Mouse (Mus musculus) erythroblast, embryonic 14.5 days (primary cell): ENCODE data around the gene Sec23a. TPM values are rescaled to one million over a fixed set of nuclear protein-coding genes. Genes with fewer than 3 reads are reported as not detected.
"Not testable (repeated sequence)": the region's sequence is repeated elsewhere in the genome, so short reads cannot be mapped to it uniquely, and the experiment has no call there.

Experiments
- H3K27me3 ChIP-seq: 2 replicates; pipeline ENCODE4 v1.6.1; 2012; ENCODE audit warnings: inconsistent platforms; ENCODE audit not compliant: control insufficient read depth
- H3K36me3 ChIP-seq: 2 replicates; pipeline ENCODE4 v1.6.1; 2012; ENCODE audit warnings: mild to moderate bottlenecking, inconsistent platforms; ENCODE audit not compliant: control insufficient read depth
- H3K4me1 ChIP-seq: 2 replicates; pipeline ENCODE4 v1.6.1; 2012; ENCODE audit warnings: inconsistent platforms; ENCODE audit not compliant: control insufficient read depth
- H3K4me3 ChIP-seq: replicated peaks from 2 replicates; pipeline ENCODE3; 2012; ENCODE audit warnings: moderate library complexity, mild to moderate bottlenecking, inconsistent platforms
- H3K9me3 ChIP-seq: 2 replicates; pipeline ENCODE4 v1.6.1; 2012; ENCODE audit warnings: low read length, inconsistent platforms, mixed read lengths; ENCODE audit not compliant: control insufficient read depth
- GATA1 ChIP-seq: IDR thresholded peaks from 2 replicates; pipeline ENCODE4 v1.6.1; 2012; ENCODE audit warnings: low read length, inconsistent platforms, mixed read lengths
- TAL1 ChIP-seq: IDR thresholded peaks from 3 replicates; pipeline ENCODE4 v1.6.1; 2012; ENCODE audit warnings: low read length, inconsistent platforms, mixed read lengths
- polyA plus RNA-seq: library from polyadenylated mRNA; stranded (reverse); fragments of >175 nt; gene quantifications from 2 replicates; pipeline ENCODE4 v1.2.3, GENCODE M21; 2012

The Sec23a gene
- polyA plus RNA-seq = 0.37 and 0.60 TPM in 2 replicates

- Histone ChIP-seq H3K9me3 (no peaks in the 10 kb centered on the region), H3K27me3 (no peaks in the 10 kb centered on the region), H3K4me1 (peaks cover 46% of the 10 kb centered on the region), H3K4me3 (peak within 1 kb of the TSS; percentile 88), H3K36me3 (peaks cover 33% of the 10 kb centered on the region)
- no peak for TF ChIP-seq GATA1
- no peak for TF ChIP-seq TAL1
Measured at GRCm38 (mm10) chr12:59011844-59012709, at the start of gene Sec23a. Sec23a (minus strand) TSS chr12:59012017.

DNA sequence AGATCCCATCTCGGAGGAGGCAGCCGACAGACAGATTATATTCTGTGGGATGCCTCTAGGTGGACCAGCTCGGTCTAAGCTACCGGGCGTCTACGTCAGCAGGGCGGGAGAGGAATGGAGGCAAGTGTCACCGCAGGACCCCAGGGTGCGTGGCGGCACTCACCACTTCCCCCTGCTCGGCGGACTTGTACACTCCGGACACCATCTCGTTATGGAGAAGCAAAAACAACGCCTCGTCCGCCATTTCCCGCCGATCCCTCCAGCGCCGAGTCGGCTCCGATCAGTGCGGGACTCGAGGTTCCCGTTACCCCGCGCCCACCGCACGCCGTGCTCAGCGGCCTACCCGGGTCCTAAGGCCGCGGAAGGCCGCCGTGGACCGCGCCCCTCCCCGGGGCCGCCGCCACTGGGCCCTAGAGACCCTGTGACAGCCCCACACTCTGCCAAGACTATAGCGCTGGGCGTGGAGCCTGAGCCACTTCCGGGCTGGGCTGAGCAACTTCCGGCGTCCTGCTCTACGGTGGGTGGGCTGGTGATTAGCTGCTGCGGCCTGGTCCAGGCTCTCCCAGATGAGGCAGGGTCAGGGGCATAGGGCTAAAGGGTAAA lies 49.3 kb upstream of the Sec23a start, which contains the start of gene Trappc6b:
TSS of gene Trappc6b (minus strand) at position 480 of the 603 bp plus-strand sequence.
- Histone ChIP-seq H3K36me3 (peaks cover 37% of the 10 kb centered on the region), H3K27me3 (no peaks in the 10 kb centered on the region), H3K9me3 (no peaks in the 10 kb centered on the region), H3K4me3 (peak within 1 kb of the TSS; percentile 73), H3K4me1 (peaks cover 51% of the 10 kb centered on the region)
- no peak for TF ChIP-seq TAL1
- no peak for TF ChIP-seq GATA1

- peak overlapping the region; percentile 73 for H3K4me3 ChIP-seq
- peaks cover 47% of the 10 kb centered on the region for H3K4me1 ChIP-seq
- no peaks in the 10 kb centered on the region for H3K27me3 ChIP-seq
- H3K9me3 ChIP-seq = no peaks in the 10 kb centered on the region
- TF ChIP-seq TAL1 = no peak
- no peak for TF ChIP-seq GATA1
- H3K36me3 ChIP-seq = peaks cover 45% of the 10 kb centered on the region
Measured at GRCm38 (mm10) chr12:59060322-59060721, 48.5 kb upstream of the Sec23a start.

DNA sequence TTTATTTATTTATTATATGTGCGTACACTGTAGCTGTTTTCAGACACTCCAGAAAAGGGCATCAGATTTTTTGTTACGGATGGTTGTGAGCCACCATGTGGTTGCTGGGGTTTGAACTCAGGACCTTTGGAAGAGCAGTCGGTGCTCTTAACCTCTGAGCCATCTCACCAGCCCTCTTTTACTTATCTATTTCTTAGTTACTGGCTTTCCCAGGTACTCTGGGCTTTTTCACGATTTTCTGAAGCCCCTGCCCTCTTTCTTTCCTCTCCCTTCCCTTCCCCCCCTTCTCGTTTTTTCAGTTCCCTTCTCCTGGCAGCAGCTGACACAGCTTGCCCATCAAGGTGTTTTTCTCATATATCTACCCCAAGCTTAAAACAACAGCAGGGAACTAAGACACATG lies 46.4 kb upstream of the Sec23a start:
- not testable (repeated sequence) for H3K4me3 ChIP-seq, H3K9me3 ChIP-seq, H3K27me3 ChIP-seq
- H3K36me3 ChIP-seq = peaks cover 59% of the 10 kb centered on the region
- peaks cover 67% of the 10 kb centered on the region for H3K4me1 ChIP-seq

DNA sequence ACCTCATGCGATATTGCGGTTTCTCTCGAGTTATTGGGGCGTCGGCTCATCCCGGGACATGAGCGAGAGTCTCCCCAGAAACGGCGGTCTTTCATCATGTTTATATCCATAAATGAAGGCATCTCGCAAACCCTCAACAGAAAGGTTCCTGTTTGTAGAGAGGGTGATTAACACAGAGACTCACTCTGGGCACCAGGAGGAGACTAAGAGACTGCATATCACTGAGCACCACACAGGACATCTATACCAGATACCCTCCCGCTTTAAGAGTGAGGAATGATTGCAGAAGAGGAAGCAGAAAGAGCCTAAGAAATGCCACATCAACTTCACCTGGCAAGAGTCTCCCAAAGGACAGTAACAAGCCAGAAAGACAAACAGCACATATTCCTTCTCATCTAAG lies 44.4 kb upstream of the Sec23a start:
- H3K4me1 ChIP-seq = peaks cover 73% of the 10 kb centered on the region
- no peak for TF ChIP-seq TAL1

GRCm38 (mm10) chr12:59055196-59055850 lies 43.5 kb upstream of the Sec23a start:
- peaks cover 69% of the 10 kb centered on the region for H3K4me1 ChIP-seq

More for the DNA sequence above, 44.4 kb upstream of the Sec23a start:
- H3K36me3 ChIP-seq = peaks cover 74% of the 10 kb centered on the region
- H3K9me3 ChIP-seq = no peaks in the 10 kb centered on the region
- no peak overlapping the region for H3K4me3 ChIP-seq
- H3K27me3 ChIP-seq = no peaks in the 10 kb centered on the region

GRCm38 (mm10) chr12:59053976-59054375 lies 42.2 kb upstream of the Sec23a start:
- TF ChIP-seq GATA1 (no peak), TAL1 (no peak)
- peaks cover 84% of the 10 kb centered on the region for H3K36me3 ChIP-seq
- no peaks in the 10 kb centered on the region for H3K9me3 ChIP-seq
- no peak overlapping the region for H3K4me3 ChIP-seq
- no peaks in the 10 kb centered on the region for H3K27me3 ChIP-seq
- peaks cover 59% of the 10 kb centered on the region for H3K4me1 ChIP-seq

More at GRCm38 (mm10) chr12:59055196-59055850, 43.5 kb upstream of the Sec23a start:
- no peaks in the 10 kb centered on the region for H3K9me3 ChIP-seq
- peaks cover 82% of the 10 kb centered on the region for H3K36me3 ChIP-seq
- H3K27me3 ChIP-seq = no peaks in the 10 kb centered on the region
- no peak overlapping the region for H3K4me3 ChIP-seq
- TF ChIP-seq TAL1 (no peak), GATA1 (no peak)

- no peak for TF ChIP-seq GATA1
- no peak for TF ChIP-seq TAL1
- Histone ChIP-seq H3K27me3 (no peaks in the 10 kb centered on the region), H3K36me3 (peaks cover 84% of the 10 kb centered on the region), H3K4me3 (no peak overlapping the region), H3K4me1 (peaks cover 53% of the 10 kb centered on the region), H3K9me3 (no peaks in the 10 kb centered on the region)
Measured at GRCm38 (mm10) chr12:59053166-59053565, 41.3 kb upstream of the Sec23a start.

GRCm38 (mm10) chr12:59052470-59052869 lies 40.7 kb upstream of the Sec23a start:
- Histone ChIP-seq H3K9me3 (no peaks in the 10 kb centered on the region), H3K36me3 (peaks cover 85% of the 10 kb centered on the region), H3K27me3 (no peaks in the 10 kb centered on the region), H3K4me3 (no peak overlapping the region), H3K4me1 (peaks cover 50% of the 10 kb centered on the region)
- TF ChIP-seq GATA1 (no peak), TAL1 (no peak)
